Mouse (Mus musculus) stomach, embryonic 14.5 days (tissue): ENCODE measurements around the gene Taf10. TPM values are rescaled to one million over a fixed set of nuclear protein-coding genes. Genes with fewer than 3 reads are reported as not detected.
"Not testable (repeated sequence)": the region's sequence is repeated elsewhere in the genome, so short reads cannot be mapped to it uniquely, and the experiment has no call there.

Experiments used
- ATAC-seq: fragments of 200-750 bp; cut with Nextera tagmentation; 2 replicates; pipeline ENCODE4 v1.8.0; 2017; ENCODE audit warnings: low read depth, moderate TSS enrichment; ENCODE audit not compliant: insufficient number of reproducible peaks, insufficient read depth, low FRiP score
- H3K27ac ChIP-seq: fragments of 300-500 bp; sonication (generic); 2 replicates; pipeline ENCODE4 v1.5.1; 2014; ENCODE audit warnings: mild to moderate bottlenecking, low read length, moderate library complexity, mixed read lengths
- H3K27me3 ChIP-seq: fragments of 300-500 bp; sonication (generic); 2 replicates; pipeline ENCODE4 v1.6.1; 2014; ENCODE audit warnings: low read length, control low read depth, mixed read lengths; ENCODE audit not compliant: control insufficient read depth, insufficient read depth
- H3K36me3 ChIP-seq: fragments of 300-500 bp; sonication (generic); 2 replicates; pipeline ENCODE4 v1.6.1; 2014; ENCODE audit warnings: mild to moderate bottlenecking, control low read depth, low read length, moderate library complexity, mixed read lengths; ENCODE audit not compliant: control insufficient read depth, insufficient read depth
- H3K4me1 ChIP-seq: fragments of 300-500 bp; sonication (generic); 2 replicates; pipeline ENCODE4 v1.6.1; 2014; ENCODE audit warnings: low read length, control low read depth, mixed read lengths; ENCODE audit not compliant: control insufficient read depth, insufficient read depth
- H3K4me2 ChIP-seq: fragments of 300-500 bp; sonication (generic); replicated peaks from 2 replicates; pipeline ENCODE4 v1.6.1; 2014; ENCODE audit warnings: low read depth, low read length, control low read depth
- H3K4me3 ChIP-seq: fragments of 300-500 bp; sonication (generic); 2 replicates; pipeline ENCODE4 v1.5.1; 2014; ENCODE audit warnings: low read depth, low read length, control low read depth
- H3K9ac ChIP-seq: fragments of 300-500 bp; sonication (generic); replicated peaks from 2 replicates; pipeline ENCODE4 v1.6.1; 2014; ENCODE audit warnings: low read depth, mild to moderate bottlenecking, control low read depth, low read length, moderate library complexity, mixed read lengths
- H3K9me3 ChIP-seq: fragments of 300-500 bp; sonication (generic); 2 replicates; pipeline ENCODE4 v1.6.1; 2016; ENCODE audit warnings: low read depth, low read length, control low read depth; ENCODE audit not compliant: control insufficient read depth
- WGBS: fragments of 180-500 bp; shearing (Covaris S2); extraction: QIAGEN DNeasy Blood & Tissue Kit; methylation state at CpG from one replicate; pipeline ENCODE4 v1.1.7; 2014; 5-methylcytosine and 5-hydroxymethylcytosine counted together
- polyA plus RNA-seq: library from polyadenylated mRNA; unstranded; fragments of >200 nt; fragmentation: Nextera tagmentation; extraction: Ambion mirVana; gene quantifications from 2 replicates; pipeline ENCODE4 v1.2.1, GENCODE M21; 2014

The Taf10 gene
- polyA plus RNA-seq, 1 experiment from 2014 or later: 135 TPM

DNA sequence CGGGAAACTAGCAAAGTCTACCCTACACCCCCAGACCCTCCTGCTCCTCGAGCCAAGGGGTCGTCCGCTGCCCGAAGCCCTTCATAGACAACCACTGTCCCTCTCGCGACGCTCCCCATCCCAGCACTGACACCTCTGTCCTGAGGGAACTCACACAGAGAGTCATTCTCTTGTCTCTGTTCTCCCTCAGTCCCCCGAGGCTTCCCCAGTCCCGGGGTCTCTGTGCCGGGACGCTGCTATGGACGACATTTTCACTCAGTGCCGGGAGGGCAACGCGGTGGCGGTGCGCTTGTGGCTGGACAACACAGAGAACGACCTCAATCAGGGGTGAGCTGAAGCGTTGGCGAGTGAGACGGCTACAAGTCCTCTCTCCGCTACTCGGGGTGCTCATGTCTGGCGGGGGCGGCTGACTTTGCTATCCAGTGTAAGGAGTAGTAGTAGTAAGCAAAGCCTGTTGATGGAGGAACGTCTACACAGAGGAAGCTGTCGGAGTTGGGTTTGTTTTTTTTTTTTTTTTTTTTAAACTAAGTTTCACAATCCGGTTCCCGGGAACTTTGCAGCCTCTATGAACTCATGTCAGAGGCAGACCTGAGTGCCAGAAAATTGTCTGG is 7.1 kb downstream of the Taf10 start, which contains the start of gene Rrp8:
TSS of gene Rrp8 (minus strand) at position 475 of the 611 bp plus-strand sequence.
- Histone ChIP-seq H3K9me3 (no peaks in the 10 kb centered on the region), H3K4me1 (peaks cover 23% of the 10 kb centered on the region), H3K4me3 (peak within 1 kb of the TSS; percentile 70), H3K4me2 (peak within 1 kb of the TSS; percentile 71), H3K27me3 (no peaks in the 10 kb centered on the region), H3K9ac (peak within 1 kb of the TSS; percentile 78), H3K27ac (peak within 1 kb of the TSS; percentile 96), H3K36me3 (peaks cover 37% of the 10 kb centered on the region)
- ATAC-seq: no peak
- WGBS: under 1% methylated on average over 30 of the region's 30 CpGs

DNA sequence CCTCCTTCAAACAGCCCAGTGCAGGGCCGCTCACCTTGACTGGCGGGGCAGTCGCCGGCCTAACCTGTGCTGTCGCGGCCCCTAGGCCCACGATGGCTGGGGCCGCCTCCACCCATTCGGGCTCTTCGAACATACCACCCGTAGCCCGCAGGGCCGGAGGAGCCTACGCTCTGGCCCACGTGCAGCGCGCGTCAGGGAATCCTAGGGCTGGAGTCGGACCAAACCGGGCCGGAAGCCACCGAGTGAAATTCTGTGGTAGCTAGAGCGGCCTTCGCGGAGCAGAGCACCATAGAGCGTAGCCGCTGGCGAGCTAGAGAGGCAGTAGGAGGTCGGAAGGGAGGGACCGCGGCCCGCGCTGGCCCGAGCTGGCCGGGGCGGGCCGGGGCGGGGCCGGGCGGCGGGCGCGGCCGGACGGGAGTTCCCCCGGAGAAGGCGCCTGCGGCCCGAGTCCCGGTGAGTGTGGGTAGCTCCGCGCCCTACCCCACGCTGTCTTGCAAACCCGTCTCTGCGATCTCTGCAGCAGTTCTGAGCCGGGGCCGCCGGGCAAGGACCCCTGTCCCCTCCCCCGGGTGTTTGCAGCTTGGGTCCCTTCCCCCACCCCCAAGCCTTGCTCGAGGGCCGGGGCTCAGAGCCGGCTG is 7.8 kb downstream of the Taf10 start, which contains the start of gene Ilk:
TSS of gene Ilk (plus strand) at position 329 of the 638 bp plus-strand sequence.
- H3K27me3 ChIP-seq: no peaks in the 10 kb centered on the region
- peak within 1 kb of the TSS; percentile 71 for H3K4me2 ChIP-seq
- peak within 1 kb of the TSS; percentile 82 for H3K27ac ChIP-seq
- WGBS: under 1% methylated on average over 50 of the region's 62 CpGs
- peak; percentile 96 for ATAC-seq
- peak within 1 kb of the TSS; percentile 78 for H3K9ac ChIP-seq
- peak within 1 kb of the TSS; percentile 70 for H3K4me3 ChIP-seq
- H3K36me3 ChIP-seq: peaks cover 38% of the 10 kb centered on the region
- H3K4me1 ChIP-seq: peaks cover 23% of the 10 kb centered on the region
- H3K9me3 ChIP-seq: no peaks in the 10 kb centered on the region

DNA sequence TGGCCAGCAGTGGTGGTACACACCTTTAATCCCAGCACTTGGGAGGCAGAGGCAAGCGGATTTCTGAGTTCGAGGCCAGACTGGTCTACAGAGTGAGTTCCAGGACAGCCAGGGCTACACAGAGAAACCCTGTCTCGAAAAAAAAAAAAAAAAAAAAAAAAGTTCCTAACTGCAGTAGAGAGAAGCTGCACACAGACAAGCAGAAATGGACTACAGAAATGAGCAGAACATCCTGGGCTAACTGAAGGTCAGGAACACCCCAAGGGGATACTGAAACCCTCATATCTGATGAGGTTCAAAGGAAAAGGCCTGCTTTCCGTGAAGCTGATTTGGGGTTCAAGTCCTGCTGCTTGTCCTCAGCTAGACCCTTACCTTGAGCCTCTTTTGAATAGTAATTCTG is 8.7 kb downstream of the Taf10 start:
- Histone ChIP-seq H3K4me3 (peak overlapping the region; percentile 70), H3K27ac (peak overlapping the region; percentile 82), H3K4me2 (peak overlapping the region; percentile 71), H3K4me1 (peaks cover 23% of the 10 kb centered on the region), H3K9ac (peak overlapping the region; percentile 78), H3K36me3 (peaks cover 34% of the 10 kb centered on the region)
- WGBS: 47% methylated on average over 4 of the region's 4 CpGs
- H3K9me3 ChIP-seq, ATAC-seq, H3K27me3 ChIP-seq: not testable (repeated sequence)

DNA sequence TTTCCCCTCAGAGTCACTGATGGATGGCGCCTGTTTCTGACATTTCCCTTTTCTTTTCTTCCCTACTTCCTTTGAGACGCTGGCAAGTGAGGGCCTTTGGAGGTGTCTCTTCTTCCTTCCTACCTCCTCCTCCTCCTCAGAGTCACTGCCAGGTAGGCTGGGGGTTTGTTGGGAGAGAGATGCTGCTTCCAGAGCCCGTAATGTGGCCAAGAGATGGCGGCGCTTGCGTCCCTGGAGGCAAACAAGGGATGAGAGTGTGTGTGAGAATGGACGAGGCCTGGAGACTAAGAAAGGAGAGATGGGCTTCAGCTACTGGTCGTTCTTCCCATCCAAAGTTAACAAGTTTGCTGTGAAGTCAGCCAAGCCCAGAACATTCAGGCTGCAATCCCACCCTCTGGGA is 9.3 kb downstream of the Taf10 start:
- no peak overlapping the region for H3K27ac ChIP-seq
- 79% methylated on average over 8 of the region's 8 CpGs for WGBS
- no peak for ATAC-seq
- H3K4me1 ChIP-seq: peaks cover 23% of the 10 kb centered on the region
- H3K4me3 ChIP-seq: no peak overlapping the region
- peaks cover 29% of the 10 kb centered on the region for H3K36me3 ChIP-seq
- peak overlapping the region; percentile 71; the same call in 1 of the 2 replicates for H3K4me2 ChIP-seq
- H3K9ac ChIP-seq: no peak overlapping the region
- H3K27me3 ChIP-seq: no peaks in the 10 kb centered on the region
- no peaks in the 10 kb centered on the region for H3K9me3 ChIP-seq

DNA sequence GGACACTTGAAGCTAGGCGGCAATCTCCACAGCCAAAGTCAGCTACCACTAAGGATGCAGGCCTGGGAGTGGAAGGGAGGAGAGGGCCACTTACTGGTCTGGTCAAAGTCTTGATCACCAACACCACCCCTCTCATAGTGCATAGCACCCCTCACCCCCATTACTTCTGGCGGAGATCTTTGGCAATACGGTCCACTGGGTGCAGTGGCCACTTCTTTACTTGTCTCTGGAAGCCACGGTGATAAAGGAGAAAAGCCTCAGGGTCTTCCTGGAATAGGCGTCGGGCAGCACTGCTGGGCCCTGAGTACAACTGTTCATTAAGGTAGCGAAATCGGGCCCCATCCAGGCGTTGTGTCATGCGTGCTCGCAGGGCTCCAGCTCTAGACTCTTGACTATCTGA is 10.3 kb downstream of the Taf10 start:
- ATAC-seq: no peak
- Histone ChIP-seq H3K4me1 (peaks cover 17% of the 10 kb centered on the region), H3K9ac (no peak overlapping the region), H3K27ac (no peak overlapping the region), H3K4me3 (no peak overlapping the region), H3K9me3 (no peaks in the 10 kb centered on the region), H3K36me3 (peaks cover 29% of the 10 kb centered on the region), H3K27me3 (no peaks in the 10 kb centered on the region), H3K4me2 (no peak overlapping the region)
- 95% methylated on average over 11 of the region's 11 CpGs for WGBS

DNA sequence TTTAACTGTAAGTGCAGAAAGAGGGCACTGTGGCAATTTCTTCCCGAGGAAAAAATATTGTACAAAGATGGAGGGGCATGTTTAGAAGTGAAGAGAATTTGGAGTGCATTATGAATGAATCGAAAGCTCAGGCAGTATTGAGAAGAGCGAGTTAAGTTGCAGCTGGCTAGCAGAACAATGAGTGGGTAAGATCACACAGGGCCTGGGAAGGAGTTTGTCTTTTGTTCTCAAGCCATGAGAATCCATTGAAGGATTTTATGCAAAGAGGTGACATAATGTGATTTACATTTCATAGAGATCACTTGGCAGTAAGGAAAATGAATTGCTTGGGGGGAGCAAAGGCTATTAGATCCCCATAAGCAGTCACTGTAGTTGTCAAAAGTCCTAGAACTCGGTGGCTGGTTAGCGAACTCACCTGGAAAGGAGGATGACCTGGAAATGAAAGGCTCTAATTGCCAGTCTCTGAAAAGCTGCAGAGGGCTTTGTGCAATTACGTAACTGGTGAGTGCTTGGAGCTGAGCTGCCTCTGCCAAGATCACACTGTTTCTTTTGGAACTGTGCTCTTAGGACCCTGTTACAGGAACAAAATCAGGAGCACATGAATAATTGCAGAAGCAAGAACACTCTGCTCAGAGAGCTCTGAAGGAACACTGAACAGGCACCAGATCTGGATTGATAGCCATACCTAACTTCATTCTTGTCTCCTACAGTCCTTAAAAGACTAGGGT is 15.3 kb downstream of the Taf10 start:
- 84% methylated on average over 6 of the region's 6 CpGs for WGBS
- Histone ChIP-seq H3K4me2 (no peak overlapping the region), H3K36me3 (peaks cover 22% of the 10 kb centered on the region), H3K4me1 (no peaks in the 10 kb centered on the region), H3K9ac (no peak overlapping the region), H3K4me3 (no peak overlapping the region), H3K27me3 (no peaks in the 10 kb centered on the region), H3K27ac (no peak overlapping the region), H3K9me3 (no peaks in the 10 kb centered on the region)
- no peak for ATAC-seq

DNA sequence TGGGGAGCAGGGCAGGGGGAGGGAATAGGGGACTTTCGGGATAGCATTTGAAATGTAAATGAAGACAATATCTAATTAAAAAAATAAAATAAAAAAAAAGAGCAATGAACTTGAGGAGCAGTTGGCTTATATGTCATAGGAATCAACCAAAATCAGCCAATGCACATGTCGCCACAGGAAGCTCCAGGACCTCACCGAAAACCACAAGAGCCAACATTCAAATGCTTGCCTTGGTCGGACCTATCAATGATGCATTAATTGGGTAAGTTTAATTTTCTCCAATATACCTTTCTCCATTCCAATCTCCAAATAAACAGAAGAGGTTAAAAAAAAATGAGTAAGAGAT is 17.2 kb downstream of the Taf10 start:
- H3K27ac ChIP-seq: no peak overlapping the region

DNA sequence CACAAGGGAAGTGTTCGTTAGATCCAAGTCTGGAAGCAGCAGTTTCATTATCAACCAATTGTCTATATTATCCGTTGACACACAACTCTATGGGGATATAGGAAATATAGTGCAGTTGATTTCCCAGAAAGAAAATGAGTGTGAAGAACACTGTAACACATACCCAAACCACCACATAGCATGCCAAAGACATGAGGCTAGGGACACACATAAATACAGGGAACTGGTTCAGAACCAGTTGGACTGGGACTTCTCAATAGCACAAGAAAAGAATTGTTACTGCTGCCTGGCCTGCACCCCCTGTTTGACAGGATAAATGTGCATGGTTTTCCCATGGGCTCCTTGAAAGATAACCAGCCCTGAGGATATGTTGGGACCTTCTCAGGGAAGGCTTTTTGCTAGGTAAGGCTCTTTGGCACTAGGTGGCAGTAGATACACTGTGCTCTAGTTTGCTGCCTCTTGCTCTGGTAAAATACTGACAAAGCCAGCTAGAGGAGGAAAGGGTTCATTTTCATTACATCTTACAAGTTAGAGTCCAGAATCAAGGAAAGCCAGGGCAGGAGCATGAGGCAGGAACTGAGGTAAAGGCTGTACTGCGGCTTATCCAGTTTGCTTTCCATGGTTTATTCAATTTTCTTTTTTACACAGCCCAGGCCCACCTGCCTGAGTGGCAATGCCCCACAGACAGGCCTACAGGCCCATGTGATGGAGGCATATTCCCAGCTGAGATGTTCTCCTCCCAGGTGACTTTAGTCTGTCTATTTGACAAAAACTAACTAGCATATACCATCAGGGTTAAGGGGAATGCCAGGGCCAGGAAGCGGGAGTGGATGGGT is 17.8 kb downstream of the Taf10 start:
- H3K4me3 ChIP-seq: no peak overlapping the region
- 80% methylated on average over 4 of the region's 4 CpGs for WGBS
- H3K27me3 ChIP-seq: no peaks in the 10 kb centered on the region
- ATAC-seq: peak; percentile 81
- H3K36me3 ChIP-seq: no peaks in the 10 kb centered on the region; the same call in none of the 2 replicates
- no peaks in the 10 kb centered on the region for H3K9me3 ChIP-seq
- no peak overlapping the region for H3K9ac ChIP-seq
- no peak overlapping the region for H3K27ac ChIP-seq
- no peaks in the 10 kb centered on the region for H3K4me1 ChIP-seq
- no peak overlapping the region for H3K4me2 ChIP-seq

More for the DNA sequence above, 17.2 kb downstream of the Taf10 start:
- WGBS: 95% methylated on average over 4 of the region's 4 CpGs
- no peak overlapping the region for H3K4me3 ChIP-seq
- H3K4me2 ChIP-seq: no peak overlapping the region
- H3K4me1 ChIP-seq: no peaks in the 10 kb centered on the region
- no peaks in the 10 kb centered on the region for H3K9me3 ChIP-seq
- H3K9ac ChIP-seq: no peak overlapping the region
- H3K36me3 ChIP-seq: peaks cover 4% of the 10 kb centered on the region
- no peak for ATAC-seq
- H3K27me3 ChIP-seq: no peaks in the 10 kb centered on the region
